Mouse (Mus musculus) ES-E14 (cell line): ENCODE data around the gene Lrrc41.

Experiments
- CHD2 ChIP-seq: IDR thresholded peaks from 2 replicates; pipeline ENCODE4 v1.6.1; 2014; ENCODE audit warnings: mild to moderate bottlenecking, low read depth, low read length, inconsistent platforms
- HCFC1 ChIP-seq: IDR thresholded peaks from 2 replicates; pipeline ENCODE4 v1.6.1; 2012; ENCODE audit warnings: low read length, inconsistent platforms, borderline replicate concordance; ENCODE audit not compliant: insufficient read depth
- MAFK ChIP-seq: IDR thresholded peaks from 2 replicates; pipeline ENCODE4 v1.6.1; 2014; ENCODE audit warnings: mild to moderate bottlenecking, low read depth, low read length, inconsistent platforms; ENCODE audit not compliant: insufficient read depth
- ZC3H11A ChIP-seq: IDR thresholded peaks from 2 replicates; pipeline ENCODE4 v1.6.1; 2012; ENCODE audit warnings: low read depth, mild to moderate bottlenecking, inconsistent platforms, low read length, borderline replicate concordance
- ZNF384 ChIP-seq: IDR thresholded peaks from 2 replicates; pipeline ENCODE4 v1.6.1; 2012; ENCODE audit warnings: low read depth, low read length, inconsistent platforms

- TF ChIP-seq ZC3H11A (no peak), MAFK (no peak), CHD2 (no peak), HCFC1 (no peak), ZNF384 (no peak)
These were observed 41.7 kb upstream of the Lrrc41 start for GRCm38 (mm10) chr4:116033374-116033773.
